Mouse (Mus musculus): ENCODE results near the gene Zbtb5.

Zbtb5 gene

DNA sequence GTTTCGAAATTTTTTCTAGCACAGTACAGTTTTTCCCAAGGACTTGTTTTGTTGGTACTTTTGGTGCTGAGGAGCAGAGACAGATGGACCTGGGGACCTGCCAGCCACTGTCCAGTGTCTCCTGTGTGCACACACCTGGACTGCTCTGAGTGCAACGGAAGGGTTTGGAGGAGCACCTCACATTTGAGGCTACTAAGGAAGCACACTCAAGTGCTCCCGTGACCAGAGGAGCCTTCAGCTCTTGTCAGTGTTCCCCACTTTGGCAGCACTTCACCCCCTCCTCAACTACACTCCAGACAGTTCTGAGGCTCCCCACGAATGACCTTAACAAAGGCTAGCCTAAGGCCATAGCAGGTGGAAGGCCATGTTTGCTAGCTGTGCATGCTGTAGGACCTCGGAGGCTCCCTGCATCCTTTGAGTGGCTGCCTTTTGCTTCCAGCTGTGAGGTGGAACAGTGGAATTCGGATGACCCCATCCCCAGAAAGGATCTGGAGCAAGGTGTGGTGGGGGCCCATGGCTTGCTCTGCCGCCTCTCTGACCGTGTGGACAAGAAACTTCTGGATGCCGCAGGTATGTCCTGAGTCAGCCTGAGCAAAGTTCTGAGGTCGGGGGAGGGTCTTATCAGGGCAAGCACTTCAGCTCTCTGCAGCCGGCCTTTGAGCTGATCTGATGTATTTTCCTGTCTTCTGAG, 29.6 kb downstream of the Zbtb5 start:
- POLR2A ChIA-PET = interaction anchor here in 3 of 4 experiments (0.7 to 3.6 kb wide), 9 partner anchors 10 to 428 kb away, joined by 3 to 18 read pairs (median 4); partner anchors contain the start of genes Polr1e (in 2 of the 3) and Zbtb5 (in 1 of the 3)
- CTCF ChIA-PET = interaction anchor here in 2 of 4 experiments (1.1 to 3.2 kb wide), 3 partner anchors 9 to 30 kb away, joined by 3 to 10 read pairs (median 7); no protein-coding TSS in a partner anchor

DNA sequence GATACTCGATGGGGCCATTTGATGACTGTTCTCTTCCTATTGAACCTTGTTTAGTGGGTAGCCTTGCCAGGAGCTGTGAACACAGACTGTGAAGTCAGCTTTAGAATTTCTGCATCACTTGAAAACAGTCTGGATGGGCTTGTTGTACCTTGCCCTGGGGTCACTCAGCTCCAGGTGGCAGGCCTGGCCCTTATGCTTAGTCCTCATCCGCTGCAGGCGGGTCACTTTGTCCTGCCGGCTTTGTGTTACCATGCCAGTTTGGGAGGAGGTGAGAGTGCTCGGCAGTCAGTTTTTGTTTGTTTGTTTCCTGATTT, 30.3 kb downstream of the Zbtb5 start:
- ChIA-PET CTCF (interaction anchor here in 2 of 4 experiments (0.9 to 3.2 kb wide), 7 partner anchors 9 to 30 kb away, joined by 3 to 10 read pairs (median 7); partner anchors contain the start of gene Zbtb5 (in 1 of the 2)), POLR2A (interaction anchor here in 3 of 4 experiments (0.8 to 3.7 kb wide), 16 partner anchors 9 to 315 kb away, joined by 3 to 24 read pairs (median 5); partner anchors contain the start of genes Polr1e (in 2 of the 3), Zbtb5 (in 2 of the 3), Tomm5 (in 1 of the 3) and Trmt10b (in 1 of the 3))

DNA sequence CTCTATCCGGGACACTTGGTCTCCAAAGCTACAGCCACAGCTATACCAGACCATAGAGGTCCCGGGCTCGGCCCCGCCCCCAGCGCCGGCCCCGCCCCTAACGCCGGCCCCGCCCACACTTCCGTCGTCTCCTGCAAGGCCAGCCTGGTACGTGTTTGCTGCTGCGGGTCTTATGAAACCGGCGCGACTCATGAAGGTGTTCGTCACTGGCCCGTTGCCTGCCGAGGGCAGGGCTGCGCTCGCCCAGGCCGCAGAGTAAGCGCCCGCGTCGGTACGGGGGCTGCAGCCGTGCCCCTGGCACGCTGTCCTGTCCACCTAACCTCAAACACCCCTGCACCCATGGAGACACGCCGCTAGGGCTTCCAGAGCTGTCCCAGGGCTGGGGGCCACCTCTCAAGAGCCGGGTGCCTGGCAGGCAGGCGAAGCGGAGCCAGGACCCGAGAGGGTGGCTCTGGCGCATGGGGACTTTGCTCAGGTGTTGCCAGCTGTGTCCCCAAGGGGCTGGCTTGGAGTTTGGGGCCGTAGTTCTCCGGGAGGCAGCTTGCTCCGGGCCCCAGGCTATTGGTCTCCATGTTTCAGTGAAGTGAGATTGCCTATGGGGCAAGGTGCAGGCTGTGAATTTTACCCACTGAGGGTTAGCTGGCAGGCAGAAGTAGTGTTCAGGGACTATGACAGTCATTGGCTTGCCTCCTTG, 30.8 kb downstream of the Zbtb5 start, which contains the start of gene Grhpr:
Grhpr (plus strand) TSS at position 116 of the 694 bp plus-strand sequence.
- ChIA-PET POLR2A (interaction anchor here (0.6 to 3.7 kb wide), 27 partner anchors 8 to 315 kb away, joined by 3 to 24 read pairs (median 4); partner anchors contain the start of genes Polr1e (in 3 of the 4), Zbtb5 (in 3 of the 4), Tomm5 (in 1 of the 4) and Trmt10b (in 1 of the 4)), CTCF (interaction anchor here in 3 of 4 experiments (0.5 to 3.2 kb wide), 12 partner anchors 8 to 550 kb away, joined by 3 to 10 read pairs (median 4); partner anchors contain the start of gene Zbtb5 (in 1 of the 3))

DNA sequence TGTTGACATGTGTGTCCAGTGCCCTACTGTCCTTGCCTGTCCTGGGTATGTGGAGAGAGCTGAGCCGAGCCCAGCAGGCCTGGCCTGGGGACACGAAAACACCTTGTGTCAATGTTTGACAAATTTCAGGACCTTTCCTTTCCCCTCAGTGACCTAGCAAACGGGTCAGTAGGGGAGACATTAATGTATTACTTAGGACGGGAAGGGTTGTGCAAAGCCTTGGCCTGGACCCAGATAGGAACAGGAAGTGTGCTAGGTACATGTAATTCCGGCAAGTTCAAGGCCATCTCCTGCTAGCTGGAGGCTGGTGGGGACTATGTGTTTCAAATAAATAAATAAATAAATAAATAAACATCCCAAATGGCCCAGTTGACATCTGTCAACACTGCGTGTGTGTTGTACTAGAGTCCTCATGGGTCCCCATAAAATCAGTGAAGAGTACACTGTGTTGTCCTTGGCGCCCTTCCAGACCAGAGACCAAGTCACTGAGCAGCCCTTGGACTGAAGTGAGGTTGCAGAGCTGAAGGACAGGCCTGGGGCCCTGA, 32.3 kb downstream of the Zbtb5 start:
- POLR2A ChIA-PET = interaction anchor here in 3 of 4 experiments (0.7 to 3.7 kb wide), 9 partner anchors 9 to 45 kb away, joined by 3 to 24 read pairs (median 5); partner anchors contain the start of genes Polr1e (in 1 of the 3) and Zbtb5 (in 1 of the 3)
- CTCF ChIA-PET = interaction anchor here in 3 of 4 experiments (0.6 to 2.0 kb wide), 3 partner anchors 10 to 51 kb away, joined by 3 to 9 read pairs (median 5); no protein-coding TSS in a partner anchor

DNA sequence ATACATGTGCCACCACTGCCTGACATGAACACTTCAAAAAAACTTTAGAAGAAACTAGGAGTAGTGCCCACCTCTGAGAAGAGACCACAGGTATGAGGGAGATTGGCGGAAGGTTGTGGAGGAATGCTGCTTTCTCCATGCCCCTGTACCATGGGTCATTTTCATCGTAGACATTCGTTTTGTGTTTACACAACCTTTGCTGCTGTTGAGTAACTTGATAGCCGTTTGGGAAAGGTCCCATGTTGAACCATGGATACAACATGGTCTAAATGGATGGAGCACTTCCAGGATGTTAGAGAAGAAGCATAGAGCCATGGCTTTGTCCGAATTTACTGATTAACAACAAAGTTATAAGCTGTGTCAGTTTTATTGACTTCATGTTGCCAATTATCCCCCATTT, 34.0 kb downstream of the Zbtb5 start:
- POLR2A ChIA-PET = interaction anchor here in 2 of 4 experiments (1.6 to 3.7 kb wide), 2 partner anchors 17 to 36 kb away, joined by 3 to 16 read pairs; no protein-coding TSS in a partner anchor
- CTCF ChIA-PET = interaction anchor here in 1 of 4 experiments (0.5 kb wide), 1 partner anchor 874 kb away, joined by 3 read pairs; no protein-coding TSS in a partner anchor

DNA sequence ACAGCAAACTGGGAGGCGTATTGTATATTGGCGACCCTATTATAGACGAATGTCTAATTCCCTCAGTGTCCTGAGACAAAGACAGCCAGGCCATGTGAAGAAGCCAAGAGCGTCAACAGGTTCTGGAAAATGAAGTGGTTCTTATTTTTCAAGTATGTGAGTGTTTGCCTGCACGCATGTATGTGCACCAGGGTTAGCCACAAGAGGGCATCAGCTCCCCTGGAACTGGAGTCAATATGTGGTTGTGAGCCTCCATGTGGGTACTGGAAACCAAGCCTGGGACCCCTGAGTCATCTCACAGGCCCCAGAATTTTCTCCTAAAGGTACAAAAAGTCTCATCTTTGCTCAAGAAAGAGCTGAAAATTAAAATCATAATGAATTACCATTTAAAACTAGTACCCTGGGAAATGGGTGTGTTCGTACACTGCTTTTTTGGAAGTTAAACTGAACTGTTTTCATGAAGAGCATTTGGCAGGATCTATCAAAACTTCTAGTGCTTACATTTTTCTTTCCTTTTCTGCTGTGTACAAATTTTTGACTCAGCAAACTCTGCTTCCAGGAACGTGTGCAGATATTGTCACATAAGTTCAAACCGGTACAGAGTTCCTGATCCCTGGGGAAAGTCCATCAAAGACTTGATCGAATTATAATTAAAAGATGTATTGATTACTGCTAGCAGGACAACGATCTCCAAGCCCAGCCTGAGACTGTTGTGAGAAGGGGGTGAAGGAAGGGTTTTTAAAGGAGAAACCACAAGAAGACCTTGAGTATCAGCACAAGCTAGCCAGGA, 35.1 kb downstream of the Zbtb5 start:
- POLR2A ChIA-PET = interaction anchor here in 1 of 4 experiments (1.0 to 2.0 kb wide), 4 partner anchors 8 to 37 kb away, joined by 3 to 5 read pairs (median 4); no protein-coding TSS in a partner anchor
- CTCF ChIA-PET = interaction anchor here (0.5 to 1.3 kb wide), 9 partner anchors 8 to 1111 kb away, joined by 3 to 7 read pairs (median 4); partner anchors contain the start of gene Zbtb5 (in 1 of the 4)

DNA sequence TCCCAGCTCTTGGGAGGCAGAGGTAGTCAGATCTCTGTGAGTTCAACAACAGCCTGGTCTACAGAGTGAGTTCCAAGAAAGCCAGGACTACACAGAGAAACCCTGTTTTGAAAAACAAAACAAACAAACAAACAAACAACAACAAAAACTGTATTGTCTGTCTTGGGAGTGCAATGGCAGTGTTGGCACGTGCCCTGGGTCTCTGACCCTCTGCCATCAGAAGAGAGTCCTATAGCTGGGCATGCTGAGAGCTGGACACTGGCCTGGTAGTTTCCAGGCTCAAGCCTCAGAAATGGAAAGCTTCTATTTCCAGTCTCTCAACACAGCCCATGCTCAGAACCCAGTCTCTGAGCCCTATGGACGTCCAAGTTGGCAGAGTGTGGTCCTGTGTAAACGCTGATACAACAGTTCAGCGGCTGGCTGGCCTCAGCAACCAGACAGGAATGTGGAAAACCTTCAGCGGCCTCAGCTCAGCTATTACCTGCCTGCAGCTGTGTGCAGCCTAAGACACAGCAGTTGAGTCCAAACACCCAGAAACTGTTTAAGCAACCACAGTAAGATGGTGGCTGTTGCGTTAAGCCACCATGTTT, 36.1 kb downstream of the Zbtb5 start:
- ChIA-PET POLR2A (interaction anchor here in 1 of 4 experiments (0.7 to 2.0 kb wide), 4 partner anchors 9 to 38 kb away, joined by 3 to 5 read pairs (median 4); no protein-coding TSS in a partner anchor), CTCF (interaction anchor here in 3 of 4 experiments (0.7 to 1.3 kb wide), 3 partner anchors 8 to 1839 kb away, joined by 3 to 5 read pairs (median 3); no protein-coding TSS in a partner anchor)

DNA sequence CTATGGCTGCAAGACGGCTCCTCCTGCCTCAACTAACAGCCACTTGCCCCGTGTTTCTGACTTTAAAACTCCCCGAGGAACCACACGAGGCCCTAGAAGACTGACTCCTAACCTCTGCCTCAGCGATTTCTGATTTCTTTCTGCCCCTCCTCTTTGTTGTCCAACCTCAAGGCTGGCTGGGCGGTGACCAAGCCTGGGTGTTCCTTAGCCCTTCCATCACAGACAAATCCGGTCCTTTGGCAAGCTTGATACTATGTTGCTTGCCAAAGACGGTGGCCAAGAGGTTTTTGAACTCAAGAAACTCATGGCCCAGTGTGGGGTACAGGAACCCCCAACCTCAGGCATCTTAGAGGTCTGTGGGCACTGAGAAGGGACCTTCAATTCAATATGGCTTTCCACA, 37.9 kb downstream of the Zbtb5 start:
- ChIA-PET CTCF (interaction anchor here in 2 of 4 experiments (0.7 to 1.3 kb wide), 7 partner anchors 10 to 1602 kb away, joined by 3 to 5 read pairs (median 4); partner anchors contain the start of gene Zbtb5 (in 1 of the 2)), POLR2A (interaction anchor here in 3 of 4 experiments (0.6 to 0.8 kb wide), 6 partner anchors 10 to 869 kb away, joined by 3 to 5 read pairs (median 3); no protein-coding TSS in a partner anchor)

DNA sequence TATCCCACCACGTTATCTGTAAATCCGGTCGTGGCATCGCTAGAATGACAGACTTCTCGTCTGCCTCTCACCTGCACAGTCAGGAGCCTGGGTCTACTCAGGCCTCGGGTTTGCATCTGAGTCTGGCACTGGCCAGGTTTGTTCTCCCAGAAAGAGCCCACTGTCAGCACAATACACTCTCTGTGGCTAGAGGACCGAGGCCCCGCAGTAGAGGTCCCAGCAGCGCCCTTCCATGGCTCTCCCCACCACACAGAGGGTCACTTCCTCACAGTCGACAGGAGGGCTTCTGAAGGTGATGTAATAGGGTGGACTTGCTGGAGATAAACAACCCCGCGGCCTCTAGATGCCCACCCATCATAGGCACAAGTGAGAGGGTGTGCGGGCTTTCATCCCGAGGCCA, 38.3 kb downstream of the Zbtb5 start:
- ChIA-PET POLR2A (interaction anchor here in 2 of 4 experiments (0.6 to 2.3 kb wide), 6 partner anchors 8 to 869 kb away, joined by 3 to 9 read pairs (median 4); partner anchors contain the start of genes Zbtb5 (in 2 of the 2) and Grhpr (in 1 of the 2)), CTCF (interaction anchor here (0.6 to 2.3 kb wide), 26 partner anchors 8 to 607 kb away, joined by 3 to 21 read pairs (median 4); partner anchors contain the start of genes Grhpr (in 2 of the 4), Polr1e (in 1 of the 4), Tomm5 (in 1 of the 4) and Zbtb5 (in 1 of the 4))

DNA sequence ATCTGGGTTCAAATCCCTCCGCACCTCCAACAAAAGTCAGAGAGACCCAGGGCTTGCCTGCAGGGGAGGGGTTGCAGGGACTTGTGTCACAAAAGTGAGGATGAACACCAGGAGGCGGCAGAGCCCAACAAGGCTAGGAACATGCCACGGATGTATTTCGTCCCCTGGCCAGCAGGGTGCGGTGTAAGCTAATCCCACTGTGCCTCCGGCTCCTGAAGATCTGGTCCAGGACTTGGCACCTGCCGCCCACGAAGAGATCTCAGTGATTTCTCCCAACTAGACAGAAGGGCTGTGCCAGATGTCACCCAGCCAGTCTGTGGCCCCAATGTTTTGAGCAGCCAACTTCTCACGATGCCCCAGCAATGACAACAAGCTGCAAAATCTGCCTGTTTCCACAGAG, 38.8 kb downstream of the Zbtb5 start:
- CTCF ChIA-PET = interaction anchor here (0.6 to 2.3 kb wide), 29 partner anchors 8 to 607 kb away, joined by 3 to 21 read pairs (median 4); partner anchors contain the start of genes Grhpr (in 2 of the 4), Polr1e (in 1 of the 4), Tomm5 (in 1 of the 4) and Zbtb5 (in 1 of the 4)
- POLR2A ChIA-PET = interaction anchor here in 3 of 4 experiments (0.6 to 2.3 kb wide), 6 partner anchors 8 to 800 kb away, joined by 3 to 9 read pairs (median 4); partner anchors contain the start of genes Zbtb5 (in 2 of the 3) and Grhpr (in 1 of the 3)

DNA sequence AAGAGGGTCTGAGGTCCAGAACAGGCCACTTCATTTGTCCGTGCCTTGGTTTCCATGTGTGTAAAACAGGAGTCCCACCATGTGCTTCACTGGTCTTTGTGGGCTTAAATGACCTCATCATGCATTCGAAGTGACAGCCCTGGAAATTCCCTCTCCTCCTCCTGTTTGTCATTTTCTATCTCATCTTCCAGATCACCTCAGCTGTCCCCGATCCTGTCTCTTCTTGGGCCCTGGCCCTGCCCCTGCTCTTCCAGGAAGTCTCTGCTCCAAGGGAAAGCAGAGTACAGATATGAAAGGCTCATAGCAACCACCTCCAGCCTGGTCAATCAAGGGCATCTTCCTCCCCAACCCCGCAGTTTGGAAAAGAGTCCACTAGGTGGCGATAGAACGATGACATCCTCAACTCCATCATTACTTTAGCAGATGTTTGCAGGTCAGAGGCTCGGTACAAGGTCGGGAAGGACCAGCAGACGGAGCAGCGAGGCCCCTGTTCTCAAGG, 41.6 kb downstream of the Zbtb5 start:
- ChIA-PET POLR2A (interaction anchor here in 2 of 4 experiments (1.0 to 2.6 kb wide), 2 partner anchors 10 to 11 kb away, joined by 3 to 7 read pairs; partner anchors contain the start of gene Grhpr (in 1 of the 2)), CTCF (interaction anchor here in 2 of 4 experiments (0.6 to 3.0 kb wide), 4 partner anchors 10 to 802 kb away, joined by 3 to 9 read pairs (median 4); partner anchors contain the start of genes Grhpr (in 1 of the 2) and Zbtb5 (in 1 of the 2))

DNA sequence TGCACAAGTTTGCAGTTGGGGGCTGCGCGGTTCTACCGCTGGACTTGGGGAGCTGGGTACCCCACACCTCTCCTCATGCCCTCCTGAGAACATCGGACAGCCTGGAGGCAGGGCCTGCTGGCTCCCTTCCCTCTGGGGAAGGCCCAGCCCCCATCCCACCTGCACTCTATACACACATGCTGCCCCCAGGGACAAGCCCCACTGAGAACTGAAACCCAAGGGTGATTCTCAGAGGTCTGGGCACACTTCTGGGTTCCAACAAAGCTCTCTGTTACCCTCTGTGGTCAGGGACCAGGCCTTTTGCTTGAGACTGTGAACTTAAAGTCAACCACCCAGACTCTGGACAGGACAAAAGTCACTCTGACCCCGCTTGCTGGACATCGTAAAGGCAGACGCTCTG, 42.2 kb downstream of the Zbtb5 start:
- POLR2A ChIA-PET = interaction anchor here in 2 of 4 experiments (2.6 to 3.4 kb wide), 2 partner anchors 9 to 11 kb away, joined by 7 to 8 read pairs; partner anchors contain the start of gene Grhpr (in 1 of the 2)
- CTCF ChIA-PET = interaction anchor here in 3 of 4 experiments (0.5 to 3.0 kb wide), 5 partner anchors 11 to 119 kb away, joined by 3 to 9 read pairs (median 3); partner anchors contain the start of genes Grhpr (in 1 of the 3) and Zbtb5 (in 1 of the 3)

DNA sequence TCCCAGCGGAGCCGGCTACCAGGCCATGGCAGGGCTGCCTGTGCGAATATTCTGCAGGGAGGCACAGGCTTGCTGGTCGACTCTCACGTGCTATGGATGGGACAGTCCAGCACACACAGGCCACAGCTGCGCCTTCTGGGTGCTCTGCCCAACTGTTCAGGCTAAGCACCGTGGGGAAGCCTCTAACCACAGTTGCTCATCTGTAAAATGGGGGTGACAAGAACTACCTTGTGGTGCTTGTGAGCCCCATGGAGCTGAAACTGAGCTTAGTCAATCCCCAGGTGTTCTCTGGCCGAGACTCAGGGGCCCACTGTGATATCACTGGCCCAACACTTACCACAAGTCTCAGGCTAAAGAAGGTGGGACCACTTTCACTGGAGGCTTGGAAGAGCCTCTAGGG, 44.8 kb downstream of the Zbtb5 start:
- CTCF ChIA-PET = interaction anchor here in 2 of 4 experiments (0.6 to 1.6 kb wide), 2 partner anchors 9 kb away, joined by 5 to 7 read pairs; no protein-coding TSS in a partner anchor
- POLR2A ChIA-PET = interaction anchor here in 3 of 4 experiments (0.6 to 3.4 kb wide), 10 partner anchors 9 to 211 kb away, joined by 3 to 10 read pairs (median 4); partner anchors contain the start of genes Grhpr (in 2 of the 3), Polr1e (in 1 of the 3), Zbtb5 (in 1 of the 3) and Zcchc7 (in 1 of the 3)

DNA sequence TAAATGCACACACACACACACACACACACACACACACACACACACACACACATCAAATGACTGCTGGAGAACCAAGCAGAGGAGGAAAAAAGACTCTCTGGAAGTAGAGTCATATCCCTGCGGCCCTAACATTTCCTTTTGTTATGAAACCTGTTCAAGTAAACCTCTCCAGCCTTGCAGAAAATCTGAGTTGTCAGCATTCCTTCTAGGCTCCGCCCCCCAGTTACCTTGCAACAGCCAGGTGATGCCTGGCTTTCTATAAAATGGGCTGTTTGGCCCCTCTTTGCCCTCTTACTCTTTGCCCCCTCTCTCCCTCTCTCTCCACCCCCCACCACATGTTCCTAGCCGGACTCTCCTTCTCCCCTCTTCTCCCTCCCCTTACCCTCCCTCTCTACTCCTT, 46.5 kb downstream of the Zbtb5 start:
- POLR2A ChIA-PET = interaction anchor here in 2 of 4 experiments (0.6 kb wide), 2 partner anchors 118 to 342 kb away, joined by 4 read pairs; no protein-coding TSS in a partner anchor
- CTCF ChIA-PET = no interaction called here

DNA sequence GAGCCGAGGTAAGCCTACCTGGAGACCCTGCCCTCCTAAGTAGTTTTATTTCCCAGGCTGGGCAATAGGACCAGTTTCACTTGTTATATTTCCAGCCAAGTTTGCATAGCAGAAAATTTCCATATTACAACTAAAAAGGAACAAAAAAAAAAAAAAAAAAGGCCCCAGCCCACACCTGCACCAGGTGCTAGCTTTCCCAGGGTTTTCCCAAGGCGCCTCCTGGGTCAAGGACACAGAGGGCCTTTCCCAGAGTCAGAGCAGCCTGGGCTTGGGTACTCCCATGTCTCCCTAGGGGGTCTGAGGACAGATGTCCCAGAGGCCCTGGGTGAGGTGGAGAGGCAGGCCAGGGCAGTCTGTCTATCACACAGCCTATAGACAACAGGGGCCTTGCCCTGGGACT, 47.0 kb downstream of the Zbtb5 start:
- CTCF ChIA-PET = no interaction called here
- POLR2A ChIA-PET = interaction anchor here in 1 of 4 experiments (1.3 kb wide), 1 partner anchor 209 kb away, joined by 4 read pairs; no protein-coding TSS in a partner anchor
